Mouse (Mus musculus) cortical plate, adult 2 months (tissue): ENCODE measurements around the gene Lnx1.

Experiments used
- CTCF ChIP-seq: fragments of 200-500 bp; IDR thresholded peaks from 2 replicates; pipeline ENCODE4 v1.5.1; 2011; ENCODE audit warnings: mild to moderate bottlenecking, control low read depth, low read length; ENCODE audit not compliant: insufficient read depth; ENCODE audit errors: extremely low read depth
- POLR2A ChIP-seq: fragments of 200-500 bp; IDR thresholded peaks from 2 replicates; pipeline ENCODE4 v1.6.1; 2011; ENCODE audit warnings: mild to moderate bottlenecking, low read length, control low read depth; ENCODE audit not compliant: insufficient read depth; ENCODE audit errors: extremely low read depth

DNA sequence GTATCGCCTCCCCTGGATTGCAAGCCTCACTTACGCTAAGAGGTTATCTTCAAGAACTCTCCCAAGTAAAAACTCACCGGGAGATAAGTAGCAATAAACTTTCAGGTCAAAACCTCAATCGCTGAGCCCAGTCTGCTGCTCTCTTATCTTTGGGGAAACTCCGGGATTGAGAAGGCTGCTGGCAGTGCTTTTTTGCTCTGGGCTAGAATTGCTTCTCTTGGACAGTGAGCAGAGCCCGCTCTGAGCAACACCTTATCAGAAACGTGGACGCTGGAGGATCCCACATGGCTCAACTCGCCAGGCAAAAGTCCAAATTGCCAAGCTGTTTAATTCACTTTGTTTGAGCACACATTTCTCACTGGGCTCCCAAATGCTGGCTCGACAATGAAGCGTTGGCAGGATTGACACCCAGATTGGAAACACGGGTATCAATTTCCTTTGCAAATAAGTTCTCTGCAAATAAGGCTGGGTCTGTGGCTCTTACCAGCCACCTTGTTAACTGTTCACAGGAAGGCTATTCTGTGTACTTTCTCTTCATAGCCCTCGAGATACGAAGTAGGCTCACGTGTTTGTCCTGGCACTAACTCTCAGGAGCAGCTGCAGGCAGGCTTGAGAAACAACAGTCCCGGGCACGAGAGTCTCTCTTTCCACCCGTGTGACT is 89.1 kb downstream of the Lnx1 start:
- no peak for TF ChIP-seq CTCF
- no peak for TF ChIP-seq POLR2A
